Mouse (Mus musculus) cerebellum, adult (tissue): Measurements from ENCODE around the gene Trpm1.

ENCODE experiments used
- ATAC-seq: cut with Nextera tagmentation; 2 replicates; pipeline ENCODE4 v1.9.2; 2017; ENCODE audit warnings: mild to moderate bottlenecking, moderate library complexity, mixed read lengths; ENCODE audit not compliant: insufficient number of reproducible peaks, low FRiP score, low TSS enrichment

Gene Trpm1

DNA sequence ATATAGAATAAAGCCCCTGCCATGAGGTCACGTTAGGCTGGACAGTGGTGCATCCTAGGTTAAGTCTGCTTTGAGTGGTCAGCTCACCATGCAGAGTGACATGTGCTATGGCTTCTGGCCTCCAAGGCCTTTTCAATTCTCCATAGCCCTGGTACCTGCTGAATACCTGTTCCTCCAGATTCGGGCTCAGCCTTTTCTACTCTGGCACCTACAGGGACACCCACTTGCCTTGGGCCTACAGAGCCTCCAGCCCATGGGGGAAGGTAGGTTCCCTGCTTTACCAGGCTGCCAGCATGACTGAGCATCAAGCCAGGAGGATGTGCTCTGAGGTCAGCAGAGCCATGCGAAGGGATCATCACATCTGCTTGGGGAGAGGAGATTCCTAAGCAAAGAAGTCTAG is 9.5 kb downstream of the Trpm1 start:
- ATAC-seq = no peak

DNA sequence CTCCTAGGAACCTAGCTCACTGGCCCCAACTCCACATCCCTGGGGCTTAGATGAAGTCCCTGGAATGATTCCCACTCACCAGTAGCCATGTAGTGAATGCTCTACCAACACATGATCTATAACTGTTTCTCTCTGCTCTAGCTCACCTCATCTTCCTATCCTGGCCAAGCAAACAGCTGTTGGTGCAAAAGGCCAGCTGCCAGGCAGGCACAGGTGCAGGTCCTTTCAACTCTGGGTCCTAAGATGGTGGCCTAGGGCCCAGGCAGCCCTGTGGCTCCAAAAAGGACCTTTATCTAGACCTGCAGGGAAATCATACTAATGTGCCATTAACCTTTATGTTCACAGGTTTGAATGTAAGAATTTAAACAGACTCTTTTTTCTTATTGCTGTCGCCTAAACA is 10.3 kb downstream of the Trpm1 start:
- no peak for ATAC-seq

DNA sequence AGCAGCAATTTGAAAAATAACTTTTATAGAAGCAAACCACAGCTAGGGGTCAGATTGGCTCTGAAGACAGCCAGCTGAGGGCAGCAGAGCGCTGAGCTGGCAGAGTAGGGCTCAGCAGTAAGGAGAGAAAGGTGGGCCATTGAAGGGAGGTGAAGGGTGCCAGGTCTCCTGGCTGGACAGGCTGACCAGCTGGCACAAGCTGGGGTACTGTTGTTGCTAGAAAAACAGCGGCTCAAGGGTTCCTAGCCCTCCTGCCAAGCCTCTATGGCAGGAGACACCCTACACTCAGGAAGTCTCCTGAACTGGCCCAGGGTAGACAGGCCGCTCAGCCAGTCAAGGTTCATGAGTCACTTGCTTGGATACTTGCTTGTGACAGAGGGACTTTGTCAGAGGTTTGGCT is 11.4 kb downstream of the Trpm1 start:
- ATAC-seq = peak; percentile 72

DNA sequence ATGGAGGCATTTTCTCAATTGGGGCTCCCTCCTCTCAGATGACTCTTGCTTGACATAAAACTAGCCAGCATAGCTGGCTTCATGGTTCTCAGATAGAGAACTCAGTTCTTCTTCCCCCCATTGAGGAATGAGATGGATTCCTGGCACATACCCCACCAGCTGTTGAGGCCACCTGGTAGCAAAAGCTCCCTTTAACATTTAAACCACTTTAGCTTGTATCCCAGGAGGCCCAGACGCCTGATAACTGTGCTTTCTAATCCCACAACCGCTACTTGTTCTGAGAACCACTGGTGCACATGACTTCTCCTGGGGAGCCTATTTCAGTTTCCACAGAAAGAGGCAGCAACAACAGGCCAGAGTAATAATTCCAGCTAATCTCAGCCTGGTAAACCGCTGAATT is 12.4 kb downstream of the Trpm1 start:
- no peak for ATAC-seq

DNA sequence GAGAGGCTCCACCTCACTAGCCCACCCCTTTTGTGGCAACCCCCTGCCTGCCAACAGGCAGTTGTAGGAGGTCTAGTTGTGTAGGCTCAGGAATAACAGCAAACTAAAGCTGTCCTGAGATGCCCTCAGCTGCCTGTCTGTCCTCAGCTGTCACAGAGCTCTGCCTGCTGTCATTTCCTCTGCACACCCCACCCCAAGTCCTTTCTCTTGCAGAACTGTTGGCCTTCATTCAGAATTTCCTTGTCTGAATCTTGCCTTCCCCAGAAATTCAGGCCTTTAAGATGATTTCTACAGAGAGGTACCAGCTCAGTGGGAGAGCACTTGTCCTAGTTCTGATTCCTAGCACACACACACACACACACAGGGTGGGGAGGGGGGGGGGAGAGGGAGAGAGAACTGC is 13.1 kb downstream of the Trpm1 start:
- ATAC-seq = no peak

DNA sequence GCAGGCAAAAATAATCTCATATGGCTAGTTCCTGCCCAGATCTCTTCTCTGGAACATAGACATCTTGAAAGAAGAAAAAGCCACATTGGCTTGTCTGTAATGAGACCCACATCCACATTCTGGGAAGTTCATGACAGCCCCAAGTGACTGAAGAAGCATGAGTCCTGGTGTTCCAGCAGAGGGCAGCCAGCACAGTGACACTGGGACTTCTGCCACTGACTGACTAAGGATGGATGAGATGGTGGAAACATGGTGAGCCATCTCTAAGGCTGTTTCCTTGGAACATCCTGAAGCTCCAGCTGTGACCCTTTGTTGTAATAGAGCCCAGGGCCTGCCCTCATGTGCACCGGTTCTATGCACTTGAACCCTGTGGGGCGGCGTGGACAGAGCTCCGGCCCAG is 25.7 kb downstream of the Trpm1 start:
- ATAC-seq = no peak

DNA sequence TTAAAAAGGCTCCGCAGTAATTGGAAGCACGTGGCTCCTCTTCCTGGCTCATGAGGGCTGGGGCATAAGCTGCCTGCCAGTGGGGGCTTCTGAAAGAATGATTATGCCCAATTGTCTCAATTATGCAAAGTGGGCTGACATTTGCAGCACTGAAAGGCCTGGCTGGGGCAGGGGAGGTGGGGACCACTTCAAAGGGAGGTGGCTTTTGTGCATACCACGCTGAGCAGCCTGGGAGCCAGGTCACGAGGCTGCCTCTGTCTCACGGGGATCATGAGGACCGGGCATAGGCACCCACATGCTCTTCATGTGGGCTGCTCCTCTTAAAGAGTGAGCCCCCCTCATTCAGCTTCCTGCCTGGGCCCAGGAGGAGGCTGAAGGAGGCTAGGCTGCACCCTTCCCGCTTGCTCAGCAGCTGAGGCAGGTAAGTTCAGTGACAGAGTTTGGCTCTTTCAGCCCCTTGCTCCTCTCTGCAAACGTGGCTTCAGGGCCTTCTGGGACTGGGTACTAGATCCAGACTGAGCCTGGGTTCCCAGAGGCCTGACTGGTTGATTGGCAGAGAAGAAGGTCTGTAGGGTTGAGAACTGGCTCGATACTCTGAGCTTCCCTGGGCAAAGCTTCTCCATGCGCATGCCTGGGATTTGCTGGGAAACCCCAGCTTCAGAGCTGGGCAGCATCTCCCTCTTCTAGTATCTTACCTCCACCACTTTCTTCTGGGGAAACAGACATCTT is 31.7 kb downstream of the Trpm1 start:
- no peak for ATAC-seq

DNA sequence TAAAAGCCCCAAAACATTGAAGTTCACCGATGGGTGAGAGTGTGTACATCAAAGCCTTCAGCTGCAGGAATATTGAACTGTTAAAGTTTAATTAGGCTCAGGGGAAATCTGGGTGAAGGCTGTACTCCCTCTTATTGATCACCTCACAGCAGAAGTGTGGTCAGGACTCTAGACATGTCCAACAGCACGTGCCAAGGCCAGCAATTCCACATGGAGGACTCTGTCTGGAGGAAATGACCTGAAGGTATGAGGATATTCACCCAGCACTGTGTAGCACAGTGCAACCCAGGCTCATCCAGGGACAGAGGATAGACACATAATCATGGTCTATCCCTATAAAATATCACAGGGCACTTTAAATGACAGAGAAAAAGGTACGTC is 32.3 kb downstream of the Trpm1 start:
- ATAC-seq = no peak

DNA sequence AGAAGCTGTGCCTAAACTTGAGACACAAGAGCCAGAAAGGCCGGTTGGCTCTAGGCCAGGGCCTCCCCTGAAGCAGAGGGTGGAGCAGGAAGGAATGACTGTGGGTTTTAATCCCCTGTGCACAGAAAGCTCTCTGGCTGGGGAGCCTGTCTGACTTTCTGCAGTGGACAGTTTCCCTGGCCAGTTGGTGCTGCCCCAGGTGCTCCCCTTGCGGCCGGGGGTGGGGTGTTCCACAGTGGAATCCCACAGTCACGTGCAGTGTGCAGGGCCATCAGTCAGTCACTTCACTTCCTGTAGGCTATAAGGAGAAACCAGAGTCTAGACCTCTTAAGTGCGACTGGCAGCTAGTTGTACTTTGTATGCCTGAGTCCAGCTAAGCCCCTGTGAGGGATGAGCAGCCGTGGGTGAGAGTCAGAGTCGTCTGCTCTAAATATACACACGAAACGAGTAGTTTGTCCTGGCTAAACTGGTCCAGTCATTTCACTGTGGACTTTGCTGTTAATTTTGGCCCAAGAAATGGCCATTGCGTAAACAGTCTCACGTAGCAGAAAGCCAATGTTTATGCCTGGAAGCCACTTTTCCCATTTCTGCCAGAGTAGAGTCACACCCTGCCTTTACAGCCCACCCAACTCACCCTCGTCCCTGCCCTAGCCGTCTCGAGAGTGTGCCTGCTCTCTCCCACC is 38.8 kb downstream of the Trpm1 start:
- ATAC-seq = no peak

DNA sequence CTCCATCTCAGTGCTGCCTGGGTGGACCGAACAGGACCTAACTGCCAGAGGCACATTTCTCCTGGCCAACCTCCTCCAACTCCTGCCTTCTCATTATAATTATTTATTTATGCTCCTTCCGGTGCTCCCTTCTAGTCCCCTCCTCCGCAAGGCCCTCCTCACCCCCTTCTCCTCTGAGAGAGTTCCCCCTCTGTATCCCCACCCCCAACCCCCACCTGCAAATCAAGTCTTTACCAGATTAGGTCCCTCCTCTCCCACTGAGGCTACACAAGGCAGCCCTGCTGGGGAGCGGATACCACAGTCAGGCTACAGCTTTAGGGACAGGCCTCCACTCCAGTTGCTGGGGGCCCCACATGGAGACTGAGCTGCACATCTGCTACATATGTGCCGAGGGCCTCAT is 39.8 kb downstream of the Trpm1 start:
- ATAC-seq = no peak

DNA sequence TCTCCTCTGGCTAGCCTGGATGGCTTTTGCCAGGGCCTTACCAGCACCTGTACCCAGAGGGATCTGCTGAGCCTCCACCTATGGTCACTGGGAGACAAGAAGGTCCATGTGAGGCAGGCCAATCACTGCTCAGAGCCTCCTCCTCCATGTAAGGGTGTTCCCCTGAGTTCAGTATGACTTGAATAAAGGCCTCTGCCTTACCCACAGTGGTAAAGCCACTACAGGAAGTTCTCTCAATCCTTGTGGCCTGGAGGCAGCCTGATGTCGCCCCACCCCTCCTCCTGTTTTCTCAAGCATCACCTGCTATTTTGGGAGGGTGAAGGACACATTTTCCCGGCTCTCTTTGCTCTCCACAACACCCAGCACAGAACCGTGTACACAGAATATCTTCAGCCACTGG is 42.5 kb downstream of the Trpm1 start:
- ATAC-seq = no peak

DNA sequence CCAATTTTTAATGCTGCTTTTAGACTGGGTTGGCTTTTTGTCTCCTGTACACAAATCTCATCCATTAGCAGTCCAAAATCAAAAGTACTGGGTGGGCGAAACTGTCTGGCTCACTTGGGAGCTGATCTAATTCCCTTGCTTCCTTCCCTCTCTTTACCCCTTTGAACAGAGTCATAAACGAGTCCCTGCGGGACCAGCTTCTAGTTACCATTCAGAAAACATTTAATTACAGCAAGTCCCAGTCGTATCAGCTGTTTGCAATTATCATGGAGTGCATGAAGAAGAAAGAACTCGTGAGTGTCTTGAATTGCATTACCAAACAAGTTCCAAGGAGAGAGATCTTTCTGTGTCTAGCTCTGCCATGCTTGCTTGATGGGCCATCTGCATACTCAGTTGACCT is 55.1 kb downstream of the Trpm1 start:
- no peak for ATAC-seq

DNA sequence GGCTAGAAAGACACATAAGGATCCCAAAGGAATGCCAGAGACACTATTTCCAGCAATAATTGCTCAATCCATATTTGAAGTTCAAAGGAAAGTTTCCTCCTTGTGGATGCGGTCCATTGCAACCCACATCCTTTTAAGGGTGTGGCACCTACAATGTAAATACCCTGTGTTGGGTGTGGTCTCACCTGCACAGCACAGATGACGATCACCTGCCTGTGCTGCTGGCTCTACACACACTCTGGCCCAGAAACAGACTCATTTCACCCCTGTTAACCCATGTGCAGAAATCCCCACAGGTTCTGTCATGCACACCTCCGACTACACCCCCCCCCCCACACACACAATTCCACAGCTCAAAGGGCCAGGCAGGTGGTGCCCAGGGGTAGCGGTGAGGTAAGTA is 59.2 kb downstream of the Trpm1 start:
- ATAC-seq = no peak

DNA sequence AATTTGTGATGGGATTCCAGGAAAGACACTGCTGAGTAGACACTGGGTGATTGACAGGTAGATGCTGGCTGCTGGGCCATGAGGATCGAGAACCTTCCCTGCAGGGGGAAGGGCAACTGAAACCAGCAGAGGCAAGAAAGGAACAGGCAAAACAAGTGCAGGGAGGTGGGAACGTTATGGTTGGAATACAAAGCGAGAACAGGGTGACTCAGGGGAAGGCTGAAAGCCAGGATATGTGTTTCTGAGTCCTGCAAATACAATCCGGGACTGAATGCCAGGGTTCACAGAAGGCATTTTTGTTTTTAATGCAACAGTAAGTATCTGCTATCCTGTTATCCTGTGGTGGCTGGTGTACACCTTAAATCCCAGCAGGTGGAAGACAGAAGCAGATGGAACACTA is 60.4 kb downstream of the Trpm1 start:
- ATAC-seq = no peak

DNA sequence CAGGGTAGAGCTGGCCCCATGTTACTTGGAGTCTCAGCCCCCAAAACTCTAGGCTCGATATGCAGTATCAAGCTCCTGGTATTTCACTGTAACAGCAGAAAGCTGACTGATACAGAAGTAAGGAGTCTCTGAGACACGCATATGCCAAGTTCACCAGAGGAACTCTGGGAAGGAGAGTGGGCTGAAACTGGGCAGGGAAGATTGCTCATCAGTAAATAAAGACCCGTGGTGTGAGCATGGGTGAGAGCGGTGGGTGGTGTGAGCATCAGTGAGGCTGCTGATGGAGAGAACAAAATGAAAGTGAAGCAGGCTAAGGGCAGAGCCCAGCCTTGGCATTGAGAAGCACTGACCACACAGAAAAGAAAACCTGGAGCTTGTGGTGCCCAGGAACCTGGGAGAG is 62.0 kb downstream of the Trpm1 start:
- no peak for ATAC-seq

DNA sequence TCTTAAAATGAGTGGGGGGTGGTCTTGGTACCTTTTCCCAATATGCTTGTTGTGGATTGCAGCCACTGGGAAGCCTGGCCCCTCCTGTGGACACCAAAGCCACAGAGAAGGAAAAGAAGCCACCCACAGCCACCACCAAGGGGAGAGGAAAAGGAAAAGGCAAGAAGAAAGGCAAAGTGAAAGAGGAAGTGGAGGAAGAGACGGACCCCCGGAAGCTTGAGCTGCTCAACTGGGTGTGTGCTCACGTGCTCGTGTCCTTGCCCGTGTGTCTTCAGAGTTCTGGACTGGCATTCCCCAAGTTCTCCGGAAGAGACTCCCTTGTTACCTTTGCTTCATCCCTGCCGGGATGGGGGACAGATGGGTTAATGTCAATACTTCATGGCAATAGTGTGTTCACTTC is 63.8 kb downstream of the Trpm1 start:
- no peak for ATAC-seq

DNA sequence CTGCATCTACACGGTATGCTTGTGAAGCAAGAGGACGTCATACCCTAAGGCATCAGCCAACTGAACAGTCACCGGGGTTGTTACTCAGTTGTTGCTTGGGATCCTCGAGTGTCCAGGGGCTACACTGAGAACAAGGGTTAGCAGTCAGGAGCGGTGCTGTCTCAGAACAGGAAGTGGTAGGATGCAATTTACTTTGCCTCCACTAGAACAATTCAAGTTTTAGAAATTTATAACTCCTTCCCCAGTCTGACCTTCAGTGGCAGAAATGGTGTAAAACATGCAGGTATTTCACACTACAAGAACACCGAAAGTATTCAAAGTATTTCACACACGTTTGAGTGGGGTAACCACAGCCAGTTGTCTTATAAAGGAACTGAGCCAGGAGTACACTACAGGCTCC is 66.1 kb downstream of the Trpm1 start:
- no peak for ATAC-seq

DNA sequence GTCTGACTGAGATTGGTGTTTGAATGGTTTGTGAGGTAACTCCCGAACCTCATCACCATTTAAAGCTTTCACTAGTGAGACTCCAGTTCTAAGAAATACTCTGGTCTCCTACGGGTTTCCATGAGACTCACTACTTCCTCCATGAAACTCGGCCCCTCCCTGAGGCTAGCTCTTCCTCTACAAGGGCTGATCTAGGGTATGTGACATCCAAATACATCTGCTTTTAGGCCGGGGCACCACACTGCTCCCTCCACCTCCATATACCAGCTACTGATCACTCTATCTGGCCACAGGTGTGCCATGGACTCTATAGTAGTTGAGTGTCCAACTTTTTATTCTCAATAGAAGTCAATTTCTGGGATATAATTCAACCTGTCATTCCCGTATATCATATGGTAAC is 69.6 kb downstream of the Trpm1 start:
- ATAC-seq = no peak

DNA sequence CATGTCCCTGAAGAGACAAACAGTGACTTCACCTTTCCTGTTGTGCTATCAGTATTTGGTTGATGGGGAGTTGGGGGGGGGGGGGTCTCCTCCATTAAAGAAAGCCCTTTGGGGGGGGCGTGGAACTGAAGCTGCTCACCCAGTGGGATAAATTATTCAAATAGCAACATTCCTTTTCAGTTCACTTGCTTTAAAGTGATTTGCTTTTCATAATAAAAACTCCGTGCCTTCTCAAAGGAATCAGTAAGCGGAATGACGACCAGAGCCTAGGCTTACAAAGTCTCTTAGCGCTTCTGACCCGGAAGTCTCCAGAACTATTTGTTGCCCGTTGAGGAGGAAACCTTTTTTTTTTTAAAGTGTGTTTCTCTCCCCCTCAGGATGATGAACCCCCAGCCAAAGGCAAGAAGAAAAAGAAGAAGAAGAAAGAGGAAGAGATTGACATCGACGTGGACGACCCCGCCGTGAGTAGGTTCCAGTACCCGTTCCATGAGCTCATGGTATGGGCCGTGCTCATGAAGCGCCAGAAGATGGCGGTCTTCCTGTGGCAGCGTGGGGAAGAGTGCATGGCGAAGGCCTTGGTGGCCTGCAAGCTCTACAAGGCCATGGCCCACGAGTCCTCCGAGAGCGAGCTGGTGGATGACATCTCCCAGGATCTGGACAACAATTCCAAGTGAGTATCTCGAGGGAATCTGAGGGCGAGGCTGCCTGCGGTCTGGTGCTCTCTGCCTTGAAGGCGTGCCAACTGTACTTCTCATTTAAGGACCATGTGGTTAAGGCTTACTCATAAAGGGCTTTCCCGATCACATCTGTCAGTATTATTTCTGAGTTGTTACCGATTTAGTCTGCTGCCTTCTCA is 72.9 kb downstream of the Trpm1 start:
- ATAC-seq = no peak

DNA sequence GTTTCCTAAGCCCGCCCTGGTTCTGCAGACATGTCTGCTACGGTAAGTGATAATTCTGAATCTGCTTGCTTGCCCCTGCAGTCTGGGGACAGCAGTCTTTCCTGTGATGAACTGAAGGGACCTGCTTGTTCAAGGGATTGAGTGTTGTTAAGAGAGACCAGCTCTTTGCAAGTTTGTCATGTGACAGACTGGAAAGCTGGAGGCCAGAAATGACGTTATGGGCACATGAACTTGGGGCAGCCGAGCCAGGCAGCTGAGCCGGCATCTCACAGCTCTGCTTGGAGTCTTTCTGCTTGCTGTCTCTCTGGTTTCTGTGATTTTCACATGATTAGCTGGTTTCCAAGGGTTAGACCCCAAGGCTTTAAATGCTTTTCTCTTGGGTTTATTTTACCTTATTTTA is 74.0 kb downstream of the Trpm1 start:
- no peak for ATAC-seq

DNA sequence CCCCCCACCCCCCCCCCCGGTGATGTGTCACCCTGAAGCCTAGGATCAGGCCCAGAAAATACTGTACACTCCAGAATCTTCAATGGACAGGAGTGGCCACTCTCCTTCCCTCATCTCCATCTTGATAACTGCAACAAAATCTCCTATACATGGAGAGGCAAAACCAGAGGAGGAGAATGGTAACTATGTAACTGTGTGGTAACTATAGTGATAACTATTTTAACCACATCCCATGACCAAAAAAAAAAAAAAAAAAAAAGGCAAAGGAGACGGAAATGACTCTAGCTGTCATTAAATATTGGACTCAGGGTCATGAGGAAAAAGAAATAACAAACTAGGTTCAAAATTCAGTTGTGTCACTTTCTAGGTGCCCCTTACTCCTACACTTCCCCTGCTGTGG is 74.7 kb downstream of the Trpm1 start:
- no peak for ATAC-seq

DNA sequence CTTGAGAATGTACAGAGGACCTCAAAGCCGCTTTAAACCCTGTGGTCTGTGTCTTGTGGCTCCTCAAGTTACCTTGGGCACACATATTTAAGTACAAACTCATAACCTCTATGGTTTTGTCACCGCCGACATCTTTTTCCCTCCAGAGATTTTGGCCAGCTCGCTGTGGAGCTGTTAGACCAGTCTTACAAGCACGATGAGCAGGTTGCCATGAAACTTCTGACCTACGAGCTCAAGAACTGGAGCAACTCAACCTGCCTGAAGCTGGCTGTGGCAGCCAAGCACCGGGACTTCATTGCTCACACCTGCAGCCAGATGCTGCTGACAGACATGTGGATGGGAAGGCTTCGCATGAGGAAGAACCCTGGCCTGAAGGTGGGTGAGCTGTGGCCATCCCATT is 76.3 kb downstream of the Trpm1 start:
- ATAC-seq = no peak
